Mouse (Mus musculus): ENCODE data around the gene Alg2. TPM values are rescaled to one million over a fixed set of nuclear protein-coding genes. Genes with fewer than 3 reads are reported as not detected.

The Alg2 gene
- polyA plus RNA-seq (2017; shearing (Covaris generic)), result 21.3 TPM

DNA sequence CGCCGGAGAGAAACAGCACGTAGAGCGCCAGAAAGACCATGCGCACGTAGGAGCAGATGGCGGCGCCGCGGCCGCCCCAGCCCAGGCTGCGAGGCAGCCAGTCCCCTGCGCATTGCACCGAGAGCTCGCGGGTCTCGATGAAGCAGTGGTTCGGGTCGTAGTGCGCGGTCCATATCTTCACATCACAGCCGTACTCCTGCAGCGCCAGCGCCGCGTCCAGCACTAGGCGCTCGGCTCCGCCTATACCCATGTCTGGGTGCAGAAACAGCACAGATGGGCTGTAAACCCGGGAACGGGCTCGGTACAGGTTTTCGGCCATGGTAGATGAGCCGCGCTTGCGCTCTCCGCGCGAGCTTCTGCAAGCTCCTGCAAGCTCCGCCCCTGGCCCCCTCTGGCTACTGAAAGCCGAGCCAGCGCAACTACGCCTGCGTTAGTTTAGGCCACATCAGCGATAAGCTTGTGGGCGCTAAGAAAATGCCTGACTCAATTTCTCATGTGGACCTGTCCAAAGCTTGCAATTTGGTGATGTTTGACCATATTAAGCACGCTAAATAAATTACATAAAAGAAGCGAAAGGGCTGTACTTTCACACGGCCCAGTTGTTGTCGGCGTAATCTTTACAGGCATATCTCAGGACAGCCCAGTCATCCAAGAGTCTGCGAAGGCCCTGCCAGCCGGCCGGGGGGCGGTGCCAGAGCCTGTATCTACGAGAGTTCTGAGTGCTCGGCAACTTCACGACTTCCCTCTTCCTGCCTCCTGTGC lies at the start of gene Alg2, which contains the start of gene Sec61b:
Alg2 (minus strand) TSS at position 366 of the 762 bp plus-strand sequence.
Sec61b (plus strand) TSS at position 691 of the 762 bp plus-strand sequence.

Other genes starting within 250 kb of the Alg2 start
- gene Tgfbr1, start 121.1 kb downstream of the Alg2 start, polyA plus RNA-seq (2017; shearing (Covaris generic)), result 77.1 TPM
- 229 TPM for gene Sec61b, start 325 bp upstream of the Alg2 start, polyA plus RNA-seq (2017; shearing (Covaris generic))

Data from inflammation-experienced regulatory T-cells, adult 16 weeks (primary cell).